Mouse (Mus musculus) E14TG2a.4 (cell line): ENCODE measurements around the gene Cdc73.
"Not testable (repeated sequence)": the region's sequence is repeated elsewhere in the genome, so short reads cannot be mapped to it uniquely, and the experiment has no call there.

ENCODE experiments used
- CTCF ChIP-seq: conservative IDR thresholded peaks from 2 replicates; pipeline ENCODE4 v1.5.1; 2014; ENCODE audit warnings: low read length
- NANOG ChIP-seq: IDR thresholded peaks from 2 replicates; pipeline ENCODE4 v1.6.1; 2014; ENCODE audit warnings: borderline replicate concordance, low read length, mixed read lengths
- POU5F1 ChIP-seq: IDR thresholded peaks from 2 replicates; pipeline ENCODE4 v1.6.1; 2014; ENCODE audit warnings: low read length, borderline replicate concordance

GRCm38 (mm10) chr1:143716038-143716437 is 13.3 kb upstream of the Cdc73 start, which contains the start of gene Glrx2:
- TF ChIP-seq CTCF, NANOG, POU5F1: not testable (repeated sequence)
